Mouse (Mus musculus) forebrain, embryonic 12.5 days (tissue): ENCODE measurements around the gene Zfp664. TPM values are rescaled to one million over a fixed set of nuclear protein-coding genes. Genes with fewer than 3 reads are reported as not detected.

Experiments
- ATAC-seq: fragments of 200-750 bp; cut with Nextera tagmentation; 2 replicates; pipeline ENCODE4 v1.8.0; 2017; ENCODE audit warnings: moderate TSS enrichment; ENCODE audit not compliant: low FRiP score
- H3K27ac ChIP-seq: fragments of 300-500 bp; sonication (generic); 2 replicates; pipeline ENCODE4 v1.5.1; 2016; ENCODE audit warnings: mild to moderate bottlenecking
- H3K27me3 ChIP-seq: fragments of 300-500 bp; sonication (generic); 2 replicates; pipeline ENCODE4 v1.6.1; 2016; ENCODE audit warnings: mild to moderate bottlenecking
- H3K36me3 ChIP-seq: fragments of 300-500 bp; sonication (generic); replicated peaks from 2 replicates; pipeline ENCODE4 v1.6.1; 2016; ENCODE audit warnings: mild to moderate bottlenecking
- H3K4me1 ChIP-seq: fragments of 300-500 bp; sonication (generic); 2 replicates; pipeline ENCODE4 v1.6.1; 2016
- H3K4me2 ChIP-seq: fragments of 300-500 bp; sonication (generic); 2 replicates; pipeline ENCODE4 v1.6.1; 2016; ENCODE audit warnings: mild to moderate bottlenecking, moderate library complexity
- H3K4me3 ChIP-seq: fragments of 300-500 bp; sonication (generic); replicated peaks from 2 replicates; pipeline ENCODE4 v1.5.1; 2016; ENCODE audit warnings: mild to moderate bottlenecking
- H3K9ac ChIP-seq: fragments of 300-500 bp; sonication (generic); 2 replicates; pipeline ENCODE4 v1.6.1; 2016; ENCODE audit warnings: mild to moderate bottlenecking
- H3K9me3 ChIP-seq: fragments of 300-500 bp; sonication (generic); 2 replicates; pipeline ENCODE4 v1.6.1; 2016
- WGBS: fragments of 180-500 bp; shearing (Covaris S2); methylation state at CpG from one replicate; pipeline ENCODE4 v1.1.7; 2016; 5-methylcytosine and 5-hydroxymethylcytosine counted together
- polyA plus RNA-seq: library from polyadenylated mRNA; unstranded; fragments of >200 nt; fragmentation: Nextera tagmentation; extraction: Ambion mirVana; gene quantifications from 2 replicates; pipeline ENCODE4 v1.2.1, GENCODE M21; 2016

The Zfp664 gene
- polyA plus RNA-seq, 1 experiment from 2014 or later = 153 TPM

DNA sequence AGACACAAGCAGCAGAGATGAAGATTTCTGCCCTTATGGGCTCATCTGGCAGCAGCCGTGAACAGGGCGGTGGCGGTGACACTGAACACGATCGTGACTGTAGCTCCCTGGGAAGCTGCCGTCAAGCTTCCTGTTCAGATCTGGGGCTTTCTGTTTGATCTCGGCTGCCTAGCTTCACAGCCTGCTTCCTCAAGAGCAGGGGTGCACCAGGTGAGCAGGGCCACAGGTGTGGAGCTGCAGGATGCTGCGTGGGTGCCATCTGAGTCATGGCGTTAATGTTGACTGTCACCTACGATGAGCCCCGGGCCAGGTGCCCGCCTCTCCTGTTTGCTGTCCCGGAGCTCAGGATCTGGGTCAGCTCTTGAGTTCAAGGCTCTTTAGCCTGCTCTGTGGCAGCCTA lies 44.4 kb downstream of the Zfp664 start:
- Histone ChIP-seq H3K4me1 (peaks cover under 1% of the 10 kb centered on the region; the same call in 1 of the 2 replicates), H3K4me3 (no peak overlapping the region), H3K27ac (no peak overlapping the region), H3K4me2 (no peak overlapping the region), H3K27me3 (no peaks in the 10 kb centered on the region), H3K36me3 (no peaks in the 10 kb centered on the region), H3K9me3 (no peaks in the 10 kb centered on the region), H3K9ac (no peak overlapping the region)
- no peak for ATAC-seq
- WGBS = 89% methylated on average over 13 of the region's 13 CpGs

DNA sequence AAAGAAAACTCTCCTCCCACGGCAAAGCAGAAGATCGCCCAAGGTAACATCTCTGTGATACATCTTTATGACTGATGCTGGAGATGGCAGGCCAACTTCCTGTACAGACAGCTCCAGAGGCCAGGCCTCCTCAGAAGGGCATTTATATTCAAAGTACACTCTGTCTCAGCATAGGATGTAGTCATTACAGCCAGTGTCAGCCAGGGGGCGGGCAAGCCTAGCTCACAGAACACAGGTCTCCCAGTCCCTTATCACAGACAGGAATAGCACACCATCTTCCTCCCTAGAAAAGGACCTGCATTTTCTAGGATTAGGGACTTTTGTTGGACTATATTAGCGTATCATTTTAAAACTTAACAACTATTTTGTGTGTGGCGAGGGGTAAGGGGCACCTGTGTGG lies 46.4 kb downstream of the Zfp664 start:
- Histone ChIP-seq H3K4me3 (no peak overlapping the region), H3K36me3 (no peaks in the 10 kb centered on the region), H3K9ac (no peak overlapping the region), H3K4me1 (peaks cover 21% of the 10 kb centered on the region), H3K4me2 (no peak overlapping the region), H3K9me3 (no peaks in the 10 kb centered on the region), H3K27ac (no peak overlapping the region), H3K27me3 (no peaks in the 10 kb centered on the region)
- WGBS = 17% methylated on average over 5 of the region's 5 CpGs
- 0 out of 2 replicates have a peak, but pooled peaks have one; percentile 68 for ATAC-seq

DNA sequence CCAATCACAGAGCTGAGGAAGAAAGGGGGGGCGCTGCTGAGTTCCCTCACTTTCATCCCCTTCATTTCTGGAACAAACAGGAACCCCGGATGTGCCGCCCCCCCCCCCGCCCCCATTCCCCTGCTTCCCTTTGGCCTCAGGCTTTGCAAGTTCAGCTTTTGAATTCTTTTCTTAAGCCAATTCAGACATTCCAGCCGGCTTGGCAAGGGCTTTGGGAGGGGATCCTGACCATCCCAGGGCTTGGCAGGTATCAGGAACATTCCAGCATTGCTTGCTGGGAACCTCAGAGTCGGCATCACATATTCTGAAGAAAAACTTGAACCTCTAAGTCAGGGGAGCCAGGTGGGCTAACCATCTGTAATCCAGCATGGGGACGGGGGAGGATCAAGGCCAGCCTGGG lies 49.8 kb downstream of the Zfp664 start:
- no peak overlapping the region for H3K9ac ChIP-seq
- peak overlapping the region; percentile 81 for H3K27ac ChIP-seq
- no peak for ATAC-seq
- no peak overlapping the region for H3K4me2 ChIP-seq
- no peak overlapping the region for H3K4me3 ChIP-seq
- 0 out of 2 replicates have a peak, but pooled peaks cover 3% of the 10 kb centered on the region for H3K27me3 ChIP-seq
- H3K4me1 ChIP-seq = peaks cover 28% of the 10 kb centered on the region
- H3K36me3 ChIP-seq = no peaks in the 10 kb centered on the region
- no peaks in the 10 kb centered on the region for H3K9me3 ChIP-seq
- WGBS = 52% methylated on average over 7 of the region's 7 CpGs

DNA sequence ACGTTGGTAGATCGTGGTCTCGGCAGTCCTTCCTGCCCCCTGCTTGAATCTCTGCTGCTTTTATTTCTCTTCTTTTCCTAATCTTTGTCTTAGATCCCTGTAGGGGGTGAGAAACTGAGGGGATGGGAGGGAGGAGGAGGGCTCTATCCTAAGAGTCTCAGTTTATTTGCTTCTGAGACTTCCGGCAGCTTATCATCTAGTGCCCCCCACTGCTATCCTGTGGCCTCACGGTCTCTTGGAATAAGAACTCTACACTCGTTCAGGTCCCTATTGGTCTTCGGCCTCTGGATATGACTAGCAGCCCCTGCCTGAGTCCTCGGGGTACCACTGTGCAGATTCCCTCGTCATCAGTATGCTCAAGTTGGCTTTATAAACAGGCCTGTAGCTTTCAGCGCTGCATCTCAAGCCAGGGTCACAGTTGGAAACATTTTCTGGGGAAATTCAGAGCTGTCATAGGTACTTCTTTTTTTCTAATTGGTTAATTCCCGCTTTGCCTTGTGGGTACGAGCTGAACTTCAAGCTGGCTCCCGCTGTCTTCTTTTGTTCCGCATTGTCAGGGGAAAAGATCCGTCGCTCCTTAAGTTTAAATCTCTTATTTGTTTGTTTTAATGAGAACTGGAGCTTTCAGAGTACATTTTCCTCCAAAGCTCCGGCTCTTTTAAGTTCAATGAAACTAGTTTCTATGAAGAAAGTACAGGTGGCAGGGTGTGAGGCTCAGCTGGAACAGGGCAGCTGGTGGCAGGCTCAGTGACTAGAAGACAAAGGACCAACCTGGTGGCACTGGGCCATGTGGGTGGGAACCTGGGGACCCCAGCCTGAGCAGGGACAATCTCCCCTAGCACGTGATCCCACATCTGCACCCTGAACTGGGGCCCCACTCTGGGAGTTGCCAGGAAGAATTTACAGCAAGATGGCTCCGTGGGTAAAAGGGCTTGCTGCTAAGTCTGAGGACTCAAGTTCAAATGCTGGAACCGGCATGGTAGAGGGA lies 50.7 kb downstream of the Zfp664 start:
- WGBS = 15% methylated on average over 20 of the region's 20 CpGs
- peak overlapping the region; percentile 11; the same call in 1 of the 2 replicates for H3K4me2 ChIP-seq
- peak; percentile 49; the same call in 1 of the 2 replicates for ATAC-seq
- H3K4me1 ChIP-seq = peaks cover 28% of the 10 kb centered on the region
- H3K9me3 ChIP-seq = no peaks in the 10 kb centered on the region
- H3K4me3 ChIP-seq = no peak overlapping the region
- H3K36me3 ChIP-seq = no peaks in the 10 kb centered on the region
- 0 out of 2 replicates have a peak, but pooled peaks cover 3% of the 10 kb centered on the region for H3K27me3 ChIP-seq
- H3K27ac ChIP-seq = peak overlapping the region; percentile 81
- no peak overlapping the region for H3K9ac ChIP-seq

DNA sequence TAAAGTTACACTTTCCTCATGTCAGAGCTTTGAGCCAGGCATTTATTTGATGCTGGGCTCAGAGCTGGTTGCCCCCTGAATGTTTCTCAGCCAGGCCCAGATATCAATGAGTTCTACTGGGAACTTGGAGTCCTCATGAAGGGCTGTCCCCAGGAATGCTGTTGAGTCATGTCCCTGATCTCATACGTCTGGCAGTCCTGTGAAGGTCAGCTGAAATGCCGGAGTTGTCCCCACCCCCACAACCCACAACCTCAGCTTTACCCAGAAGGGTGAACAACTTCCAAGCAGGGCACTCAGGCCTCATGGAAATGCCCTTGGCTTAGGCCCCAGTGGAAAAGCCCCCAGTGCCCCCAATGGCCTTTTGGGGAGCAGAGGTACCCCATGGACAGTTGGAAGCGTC lies 57.3 kb downstream of the Zfp664 start:
- no peak overlapping the region for H3K9ac ChIP-seq
- H3K27ac ChIP-seq = no peak overlapping the region
- no peak for ATAC-seq
- H3K36me3 ChIP-seq = no peaks in the 10 kb centered on the region
- no peak overlapping the region for H3K4me2 ChIP-seq
- H3K27me3 ChIP-seq = 0 out of 2 replicates have a peak, but pooled peaks cover 3% of the 10 kb centered on the region
- no peaks in the 10 kb centered on the region for H3K9me3 ChIP-seq
- no peak overlapping the region for H3K4me3 ChIP-seq
- WGBS = 88% methylated on average over 3 of the region's 3 CpGs
- peaks cover 23% of the 10 kb centered on the region for H3K4me1 ChIP-seq

DNA sequence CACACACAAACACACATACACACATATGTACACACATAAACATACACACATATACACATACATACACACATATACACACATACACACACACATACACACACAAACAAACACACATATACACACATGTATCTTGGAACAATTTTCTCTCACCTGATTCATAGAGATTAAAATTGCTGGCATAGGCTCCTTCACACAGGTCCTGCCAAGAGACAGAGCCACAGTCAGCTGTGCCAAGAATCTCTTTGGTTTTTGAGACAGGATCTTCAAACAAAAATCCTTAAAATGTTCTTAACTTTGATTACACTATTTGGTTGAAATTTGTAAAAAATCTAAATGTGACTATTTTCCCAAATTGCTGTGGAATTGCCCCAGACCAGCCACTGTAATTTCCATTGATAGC lies 58.9 kb downstream of the Zfp664 start:
- Histone ChIP-seq H3K9me3 (no peaks in the 10 kb centered on the region), H3K36me3 (no peaks in the 10 kb centered on the region), H3K27me3 (no peaks in the 10 kb centered on the region), H3K27ac (no peak overlapping the region), H3K4me3 (no peak overlapping the region), H3K9ac (no peak overlapping the region), H3K4me2 (no peak overlapping the region), H3K4me1 (peaks cover 26% of the 10 kb centered on the region)
- no peak for ATAC-seq

DNA sequence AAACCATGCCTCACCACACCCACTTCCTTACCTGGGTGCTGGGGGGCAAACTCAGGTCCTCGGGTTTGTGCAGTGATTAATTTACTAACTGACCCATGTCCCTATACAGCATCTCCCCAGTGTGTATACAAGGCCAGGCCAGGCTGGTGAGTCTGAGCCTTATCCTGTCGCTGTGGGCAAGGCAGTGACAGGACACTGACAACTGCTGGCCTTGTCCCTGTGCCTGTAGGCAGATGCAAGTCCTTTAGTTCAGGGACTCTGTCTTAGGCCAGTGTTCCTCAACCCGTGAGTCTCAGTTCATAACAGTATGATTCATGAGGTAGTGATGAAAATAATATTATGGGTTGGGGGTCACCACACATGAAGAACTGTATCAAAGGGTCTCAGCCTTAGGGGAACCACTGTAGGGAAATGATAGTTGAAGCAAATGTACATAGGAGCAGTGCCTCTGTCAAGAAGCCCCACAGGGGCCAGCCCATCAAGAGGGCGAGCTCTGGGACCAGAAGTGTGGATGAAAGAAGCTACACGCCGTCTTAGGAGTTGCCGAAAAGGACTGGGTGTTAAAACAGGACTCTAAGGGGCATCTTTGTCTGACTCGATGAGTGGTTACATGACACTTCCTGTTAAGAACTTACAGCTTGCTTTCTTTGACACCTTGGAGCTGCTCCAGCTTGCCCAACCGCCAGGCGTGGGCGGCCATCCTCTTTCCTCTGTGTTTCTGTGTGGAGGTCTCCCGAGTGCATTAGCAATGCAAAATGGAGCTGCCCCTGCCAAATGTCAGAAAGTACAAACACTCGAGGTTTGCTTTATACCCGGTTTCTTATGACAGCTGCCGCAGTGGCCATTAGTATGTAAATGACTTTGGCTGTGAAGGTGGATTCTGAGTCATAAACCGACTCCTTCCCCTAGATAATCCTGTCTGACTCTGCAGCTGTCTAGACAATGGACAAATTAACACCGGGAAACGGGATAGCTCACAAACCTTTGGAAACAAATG lies 60.2 kb downstream of the Zfp664 start:
- no peaks in the 10 kb centered on the region for H3K36me3 ChIP-seq
- H3K9ac ChIP-seq = no peak overlapping the region
- peak; percentile 58; the same call in 1 of the 2 replicates for ATAC-seq
- 37% methylated on average over 18 of the region's 18 CpGs for WGBS
- no peak overlapping the region for H3K4me2 ChIP-seq
- no peaks in the 10 kb centered on the region for H3K9me3 ChIP-seq
- H3K4me3 ChIP-seq = no peak overlapping the region
- no peaks in the 10 kb centered on the region for H3K27me3 ChIP-seq
- peaks cover 26% of the 10 kb centered on the region for H3K4me1 ChIP-seq
- peak overlapping the region; percentile 80 for H3K27ac ChIP-seq

DNA sequence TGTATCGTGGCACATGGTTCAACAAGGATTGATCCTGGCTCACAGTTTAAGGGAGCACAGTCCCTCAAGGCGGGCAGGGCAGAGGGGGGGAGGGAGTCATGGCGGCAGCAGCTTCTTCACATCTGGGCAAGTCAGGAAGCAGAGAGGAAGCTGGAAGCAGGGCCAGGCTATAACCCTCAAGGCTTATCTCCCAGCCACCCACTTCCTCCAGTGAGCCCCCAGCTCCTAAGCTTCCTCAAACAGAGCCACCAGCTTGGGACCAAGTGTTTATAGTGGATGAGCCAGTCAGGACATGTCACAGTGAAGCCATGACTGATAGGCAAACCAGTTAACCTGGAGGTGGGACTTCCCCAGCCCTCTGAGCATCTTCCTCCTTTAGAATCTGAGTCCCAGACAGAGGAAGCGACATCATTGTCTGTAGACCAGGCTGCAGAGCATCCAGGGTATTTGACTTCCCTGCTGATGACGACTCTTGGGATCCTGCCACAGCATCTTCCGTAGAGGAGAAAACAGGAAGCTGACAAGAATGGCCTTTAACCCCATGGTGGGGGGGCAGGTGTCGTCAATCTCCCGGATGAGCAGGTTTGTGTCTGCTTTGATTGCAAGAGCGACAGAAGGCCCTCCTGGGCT lies 67.0 kb downstream of the Zfp664 start:
- H3K4me1 ChIP-seq = peaks cover 30% of the 10 kb centered on the region
- ATAC-seq = no peak
- 89% methylated on average over 9 of the region's 9 CpGs for WGBS
- no peak overlapping the region for H3K4me3 ChIP-seq
- 0 out of 2 replicates have a peak, but pooled peaks cover 4% of the 10 kb centered on the region for H3K9me3 ChIP-seq
- no peak overlapping the region for H3K4me2 ChIP-seq
- H3K27me3 ChIP-seq = no peaks in the 10 kb centered on the region
- H3K36me3 ChIP-seq = no peaks in the 10 kb centered on the region
- H3K9ac ChIP-seq = no peak overlapping the region
- H3K27ac ChIP-seq = no peak overlapping the region

DNA sequence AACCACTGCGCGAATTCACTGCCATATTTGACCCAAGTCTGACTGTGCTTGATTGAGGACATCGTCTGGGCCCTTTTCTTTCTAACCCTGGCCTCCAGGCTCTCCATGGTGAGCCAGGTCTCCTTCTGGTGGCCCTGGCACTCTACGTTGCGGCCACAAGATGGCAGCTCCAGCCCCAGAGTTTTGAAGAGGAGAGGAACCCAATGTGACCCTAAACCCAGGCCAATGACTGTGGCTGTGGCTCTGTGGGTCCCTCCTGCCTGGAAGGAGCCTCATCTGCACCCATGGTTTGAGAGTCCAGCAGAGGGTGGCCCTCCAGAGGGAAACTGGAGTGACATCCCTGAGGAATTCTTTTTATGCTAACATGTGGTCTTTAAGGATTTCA lies 67.6 kb downstream of the Zfp664 start:
- no peaks in the 10 kb centered on the region for H3K27me3 ChIP-seq
- no peak overlapping the region for H3K9ac ChIP-seq
- peaks cover 32% of the 10 kb centered on the region for H3K4me1 ChIP-seq
- ATAC-seq = no peak
- H3K9me3 ChIP-seq = 0 out of 2 replicates have a peak, but pooled peaks cover 4% of the 10 kb centered on the region
- H3K4me3 ChIP-seq = no peak overlapping the region
- no peak overlapping the region for H3K4me2 ChIP-seq
- H3K36me3 ChIP-seq = no peaks in the 10 kb centered on the region
- 49% methylated on average over 5 of the region's 5 CpGs for WGBS
- H3K27ac ChIP-seq = no peak overlapping the region

DNA sequence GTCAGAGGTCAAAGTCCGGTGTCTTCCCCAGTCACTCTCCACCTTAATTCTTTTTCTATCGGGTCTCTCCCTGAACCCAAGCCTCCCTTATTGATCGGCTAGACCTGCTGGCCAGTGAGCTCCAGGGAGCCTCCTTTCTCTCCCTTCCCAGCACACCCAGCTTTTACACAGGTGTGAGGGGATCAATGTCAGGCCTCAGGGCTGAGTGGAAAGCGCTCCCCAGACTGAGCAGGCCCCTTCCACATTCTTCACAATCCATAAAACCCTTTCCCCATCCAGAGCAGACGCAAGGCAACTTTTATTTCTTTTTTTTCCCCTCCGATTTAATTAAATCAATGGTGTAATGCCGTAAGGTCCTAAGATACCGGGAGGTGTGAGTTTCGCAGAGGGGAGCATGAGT lies 68.1 kb downstream of the Zfp664 start:
- Histone ChIP-seq H3K9me3 (0 out of 2 replicates have a peak, but pooled peaks cover 4% of the 10 kb centered on the region), H3K4me2 (peak overlapping the region; percentile 30; the same call in 1 of the 2 replicates), H3K4me3 (no peak overlapping the region), H3K27me3 (no peaks in the 10 kb centered on the region), H3K4me1 (peaks cover 30% of the 10 kb centered on the region), H3K27ac (peak overlapping the region; percentile 82), H3K9ac (no peak overlapping the region), H3K36me3 (no peaks in the 10 kb centered on the region)
- peak; percentile 52 for ATAC-seq
- 4% methylated on average over 9 of the region's 9 CpGs for WGBS

DNA sequence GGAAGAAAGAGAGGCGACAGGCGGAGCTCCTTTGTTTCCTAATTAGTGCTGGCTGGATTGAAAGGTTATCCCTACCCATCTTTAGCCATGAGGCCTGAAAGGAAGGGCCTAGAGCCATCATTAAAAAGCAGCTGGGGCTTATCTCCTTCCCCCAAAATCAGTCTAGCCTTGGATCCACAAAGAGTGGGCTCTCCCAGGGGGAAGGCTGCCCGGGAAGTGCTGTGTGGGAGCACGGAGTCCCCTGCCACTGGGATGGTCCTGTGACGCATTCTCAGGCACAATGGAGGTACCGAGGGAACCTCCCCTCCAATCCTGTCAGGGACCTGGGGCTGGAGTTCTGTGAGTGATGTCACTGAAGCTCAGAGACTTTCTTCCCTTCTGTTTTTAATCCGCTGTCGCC lies 68.6 kb downstream of the Zfp664 start:
- no peaks in the 10 kb centered on the region for H3K36me3 ChIP-seq
- H3K4me3 ChIP-seq = no peak overlapping the region
- H3K9me3 ChIP-seq = 0 out of 2 replicates have a peak, but pooled peaks cover 4% of the 10 kb centered on the region
- peak overlapping the region; percentile 82 for H3K27ac ChIP-seq
- WGBS = 4% methylated on average over 8 of the region's 8 CpGs
- no peaks in the 10 kb centered on the region for H3K27me3 ChIP-seq
- H3K4me2 ChIP-seq = peak overlapping the region; percentile 30; the same call in 1 of the 2 replicates
- peak overlapping the region; percentile 33; the same call in 1 of the 2 replicates for H3K9ac ChIP-seq
- ATAC-seq = peak; percentile 45; the same call in 1 of the 2 replicates
- H3K4me1 ChIP-seq = peaks cover 26% of the 10 kb centered on the region
